Mouse (Mus musculus) myocyte (in vitro differentiated cells): ENCODE data around the gene Tmbim1. TPM values are rescaled to one million over a fixed set of nuclear protein-coding genes. Genes with fewer than 3 reads are reported as not detected.

Source experiments
- H3K27me3 ChIP-seq: one replicate; pipeline ENCODE4 v1.6.1; 2011; ENCODE audit not compliant: control insufficient read depth, insufficient read depth, insufficient read length
- H3K36me3 ChIP-seq: one replicate; pipeline ENCODE4 v1.6.1; 2011; ENCODE audit not compliant: control insufficient read depth, insufficient read depth
- H3K4me2 ChIP-seq: one replicate; pipeline ENCODE4 v1.6.1; 2011; ENCODE audit warnings: low read depth, control low read depth
- H3K4me3 ChIP-seq: one replicate; pipeline ENCODE4 v1.5.1; 2011; ENCODE audit warnings: mild to moderate bottlenecking, control low read depth, moderate library complexity
- H3K79me2 ChIP-seq: one replicate; pipeline ENCODE4 v1.6.1; 2011; ENCODE audit not compliant: control insufficient read depth, insufficient read depth
- H3ac ChIP-seq: one replicate; pipeline ENCODE4 v1.6.1; 2011; ENCODE audit not compliant: control insufficient read depth, insufficient read length
- CEBPB ChIP-seq: IDR thresholded peaks from 2 replicates; pipeline ENCODE4 v1.6.1; 2011; ENCODE audit warnings: mild to moderate bottlenecking, moderate library complexity; ENCODE audit not compliant: poor library complexity, insufficient read depth, severe bottlenecking
- E2F4 ChIP-seq: IDR thresholded peaks from one replicate; pipeline ENCODE4 v1.6.1; 2011; ENCODE audit warnings: mild to moderate bottlenecking, control low read depth, moderate library complexity; ENCODE audit not compliant: insufficient read depth
- MAX ChIP-seq: IDR thresholded peaks from one replicate; pipeline ENCODE4 v1.6.1; 2011; ENCODE audit warnings: low read depth, mild to moderate bottlenecking, control low read depth
- MYOD1 ChIP-seq, 3 experiments: IDR thresholded peaks; one replicate each; pipeline ENCODE4 v1.6.1; 2011; ENCODE audit warnings: control low read depth in 2 of 3, low read depth in 2 of 3, mild to moderate bottlenecking in 2 of 3, moderate library complexity in 1 of 3; ENCODE audit not compliant: insufficient read length in 2 of 3, control insufficient read depth in 1 of 3
- MYOG ChIP-seq, 3 experiments: IDR thresholded peaks; one replicate each; pipeline ENCODE4 v1.6.1; 2011; ENCODE audit warnings: control low read depth in 2 of 3, low read depth in 2 of 3, mild to moderate bottlenecking in 2 of 3; ENCODE audit not compliant: insufficient read length in 2 of 3, control insufficient read depth in 1 of 3, insufficient read depth in 1 of 3
- POLR2A ChIP-seq: IDR thresholded peaks from one replicate; pipeline ENCODE4 v1.6.1; 2011; ENCODE audit warnings: low read depth, mild to moderate bottlenecking, control low read depth, moderate library complexity; ENCODE audit not compliant: insufficient read length
- POLR2AphosphoS2 ChIP-seq: IDR thresholded peaks from one replicate; pipeline ENCODE4 v1.6.1; 2011; ENCODE audit warnings: low read depth, control low read depth; ENCODE audit not compliant: insufficient read length
- REST ChIP-seq: IDR thresholded peaks from one replicate; pipeline ENCODE4 v1.6.1; 2011; ENCODE audit warnings: mild to moderate bottlenecking, control low read depth, moderate library complexity; ENCODE audit not compliant: insufficient read depth, insufficient read length
- SRF ChIP-seq: IDR thresholded peaks from one replicate; pipeline ENCODE4 v1.6.1; 2011; ENCODE audit warnings: low read depth; ENCODE audit not compliant: control insufficient read depth, insufficient read length
- TCF12 ChIP-seq: IDR thresholded peaks from one replicate; pipeline ENCODE4 v1.6.1; 2011; ENCODE audit warnings: mild to moderate bottlenecking, control low read depth; ENCODE audit not compliant: poor library complexity, insufficient read depth, severe bottlenecking
- TCF3 ChIP-seq: IDR thresholded peaks from one replicate; pipeline ENCODE4 v1.6.1; 2011; ENCODE audit warnings: low read depth, control low read depth; ENCODE audit not compliant: insufficient read length
- USF1 ChIP-seq: IDR thresholded peaks from one replicate; pipeline ENCODE4 v1.6.1; 2011; ENCODE audit warnings: low read depth, mild to moderate bottlenecking, control low read depth, moderate library complexity
- polyA plus RNA-seq: library from polyadenylated mRNA; unstranded; fragments of >200 nt; fragmentation: generic; extraction: Trizol; gene quantifications from one replicate; pipeline ENCODE4 v1.2.1, GENCODE M21; 2012; ENCODE audit warnings: missing spikeins

Tmbim1 gene
- 178 TPM for polyA plus RNA-seq

GRCm38 (mm10) chr1:74305522-74305921 is at the start of gene Tmbim1:
TSS of gene Tmbim1 (minus strand) at chr1:74305622.
- no peaks in the 10 kb centered on the region for H3K27me3 ChIP-seq
- no peaks in the 10 kb centered on the region for H3K36me3 ChIP-seq
- TF ChIP-seq MYOD1 (IDR thresholded peaks at IDR 0.05; ENCODE audit: control insufficient read depth in 1 of 3, insufficient read length in 2 of 3, low read depth in 2 of 3) (no peak), POLR2AphosphoS2 (no peak), REST (no peak), CEBPB (no peak), TCF3 (no peak), MYOG (IDR thresholded peaks at IDR 0.05; ENCODE audit: control insufficient read depth in 1 of 3, insufficient read depth in 1 of 3, insufficient read length in 2 of 3, low read depth in 2 of 3) (no peak), POLR2A (no peak), TCF12 (no peak), USF1 (no peak), SRF (no peak), E2F4 (no peak), MAX (no peak)
- peak within 1 kb of the TSS; percentile 84 for H3K4me3 ChIP-seq
- H3ac ChIP-seq: peak within 1 kb of the TSS; percentile 55
- H3K4me2 ChIP-seq: peak within 1 kb of the TSS; percentile 97
- peaks cover 33% of the 10 kb centered on the region for H3K79me2 ChIP-seq

GRCm38 (mm10) chr1:74353453-74354229 is 48.2 kb upstream of the Tmbim1 start:
- TF ChIP-seq MYOG (IDR thresholded peaks at IDR 0.05; ENCODE audit: control insufficient read depth in 1 of 3, insufficient read depth in 1 of 3, insufficient read length in 2 of 3, low read depth in 2 of 3) (no peak), MYOD1 (IDR thresholded peaks at IDR 0.05; ENCODE audit: control insufficient read depth in 1 of 3, insufficient read length in 2 of 3, low read depth in 2 of 3) (no peak), REST (no peak), SRF (no peak), POLR2A (no peak), TCF3 (no peak), TCF12 (no peak), CEBPB (no peak), MAX (no peak), POLR2AphosphoS2 (no peak), E2F4 (no peak), USF1 (no peak)
- Histone ChIP-seq H3K4me2 (no peak overlapping the region), H3K36me3 (no peaks in the 10 kb centered on the region), H3K4me3 (no peak overlapping the region), H3ac (no peak overlapping the region), H3K79me2 (no peaks in the 10 kb centered on the region), H3K27me3 (no peaks in the 10 kb centered on the region)

- Histone ChIP-seq H3K79me2 (no peaks in the 10 kb centered on the region), H3ac (no peak overlapping the region), H3K36me3 (no peaks in the 10 kb centered on the region), H3K4me2 (no peak overlapping the region), H3K27me3 (no peaks in the 10 kb centered on the region), H3K4me3 (no peak overlapping the region)
- no peak for TF ChIP-seq E2F4
- no peak for TF ChIP-seq REST
- TF ChIP-seq TCF12: no peak
- TF ChIP-seq MYOG (IDR thresholded peaks at IDR 0.05; ENCODE audit: control insufficient read depth in 1 of 3, insufficient read depth in 1 of 3, insufficient read length in 2 of 3, low read depth in 2 of 3): no peak
- TF ChIP-seq POLR2AphosphoS2: no peak
- TF ChIP-seq CEBPB: no peak
- TF ChIP-seq POLR2A: no peak
- no peak for TF ChIP-seq TCF3
Observed at GRCm38 (mm10) chr1:74352532-74353096, 47.2 kb upstream of the Tmbim1 start.

- Histone ChIP-seq H3K36me3 (no peaks in the 10 kb centered on the region), H3K79me2 (no peaks in the 10 kb centered on the region), H3K4me2 (no peak overlapping the region), H3ac (no peak overlapping the region), H3K27me3 (no peaks in the 10 kb centered on the region), H3K4me3 (no peak overlapping the region)
- TF ChIP-seq REST (no peak), MYOD1 (IDR thresholded peaks at IDR 0.05; ENCODE audit: control insufficient read depth in 1 of 3, insufficient read length in 2 of 3, low read depth in 2 of 3) (no peak), USF1 (no peak), POLR2AphosphoS2 (no peak), MYOG (IDR thresholded peaks at IDR 0.05; ENCODE audit: control insufficient read depth in 1 of 3, insufficient read depth in 1 of 3, insufficient read length in 2 of 3, low read depth in 2 of 3) (no peak), POLR2A (no peak), TCF12 (no peak), CEBPB (no peak), TCF3 (no peak)
Observed at GRCm38 (mm10) chr1:74351185-74351769, 45.9 kb upstream of the Tmbim1 start.
